Mouse (Mus musculus) NIH3T3 (cell line): ENCODE data around the gene Smg6.
"Not testable (repeated sequence)": the region's sequence is repeated elsewhere in the genome, so short reads cannot be mapped to it uniquely, and the experiment has no call there.

Experiments used
- DNase-seq: peaks from one replicate; pipeline ENCODE4 v3.0.0-alpha.2; 2012; ENCODE audit warnings: low read depth

Smg6 gene

GRCm38 (mm10) chr11:75166861-75167642 is 241.4 kb downstream of the Smg6 start:
- DNase-seq = no peak

- peak; percentile 54 for DNase-seq
Observed at GRCm38 (mm10) chr11:75167643-75168589, 242.3 kb downstream of the Smg6 start.

GRCm38 (mm10) chr11:75168590-75169361 is 243.2 kb downstream of the Smg6 start:
- DNase-seq = peak; percentile 95

GRCm38 (mm10) chr11:75169405-75170080 is 243.9 kb downstream of the Smg6 start, which contains the start of gene Hic1:
Gene Hic1 (minus strand): TSS chr11:75169519.
- peak; percentile 49 for DNase-seq

- peak; percentile 99 for DNase-seq
Observed at GRCm38 (mm10) chr11:75170136-75170751, 244.6 kb downstream of the Smg6 start.

GRCm38 (mm10) chr11:75171186-75171865 is 245.7 kb downstream of the Smg6 start:
- no peak for DNase-seq

GRCm38 (mm10) chr11:75172151-75173094 is 246.8 kb downstream of the Smg6 start:
- no peak for DNase-seq

- peak; percentile 93 for DNase-seq
Observed at GRCm38 (mm10) chr11:75173095-75173798, 247.6 kb downstream of the Smg6 start.

- no peak for DNase-seq
Observed at GRCm38 (mm10) chr11:75173799-75174165, 248.2 kb downstream of the Smg6 start.

GRCm38 (mm10) chr11:75174574-75174973 is 249.0 kb downstream of the Smg6 start:
- DNase-seq = not testable (repeated sequence)

GRCm38 (mm10) chr11:75178011-75178410 is 252.4 kb downstream of the Smg6 start:
- no peak for DNase-seq

- peak; percentile 92 for DNase-seq
Observed at GRCm38 (mm10) chr11:75178672-75179208, 253.1 kb downstream of the Smg6 start, which contains the start of gene Ovca2. Gene Ovca2 (minus strand): TSS chr11:75178835.

GRCm38 (mm10) chr11:75183917-75184570 is 258.4 kb downstream of the Smg6 start:
- no peak for DNase-seq

GRCm38 (mm10) chr11:75184573-75184972 is 258.9 kb downstream of the Smg6 start:
- DNase-seq = no peak

- peak; percentile 91 for DNase-seq
Observed at GRCm38 (mm10) chr11:75184986-75185385, 259.4 kb downstream of the Smg6 start.

- DNase-seq = no peak
Observed at GRCm38 (mm10) chr11:75189713-75190370, 264.2 kb downstream of the Smg6 start.

- peak; percentile 95 for DNase-seq
Observed at GRCm38 (mm10) chr11:75190371-75190724, 264.7 kb downstream of the Smg6 start.
